Mouse (Mus musculus) kidney, postnatal 36 days (tissue): ENCODE measurements around the gene Utf1.

ENCODE experiments used
- DNase-seq, 2 experiments: peaks; one replicate each; pipeline ENCODE4 v3.0.0; 2021 to 2022; ENCODE audit warnings: mixed read lengths in 2 of 2

Gene Utf1

GRCm38 (mm10) chr7:139940476-139941209, 2.9 kb upstream of the Utf1 start:
- DNase-seq: no peak

- no peak for DNase-seq
Observed at GRCm38 (mm10) chr7:139944291-139945240, 977 bp downstream of the Utf1 start.

GRCm38 (mm10) chr7:139945516-139945915, 1.9 kb downstream of the Utf1 start:
- DNase-seq: no peak

- DNase-seq: no peak
Observed at GRCm38 (mm10) chr7:139946032-139946431, 2.4 kb downstream of the Utf1 start.

- DNase-seq: peak; percentile 23 to 53
Observed at GRCm38 (mm10) chr7:139949893-139950282, 6.3 kb downstream of the Utf1 start.

- DNase-seq: peak; percentile 30 to 70
Observed at GRCm38 (mm10) chr7:139950283-139950971, 6.8 kb downstream of the Utf1 start.

- peak; percentile 19 to 50 for DNase-seq
Observed at GRCm38 (mm10) chr7:139951079-139951478, 7.5 kb downstream of the Utf1 start.

GRCm38 (mm10) chr7:139951991-139952633, 8.5 kb downstream of the Utf1 start:
- DNase-seq: no peak

- DNase-seq: no peak
Observed at GRCm38 (mm10) chr7:139955505-139955904, 11.9 kb downstream of the Utf1 start.

- no peak for DNase-seq
Observed at GRCm38 (mm10) chr7:139956658-139957057, 13.1 kb downstream of the Utf1 start.

- peak in 1 of 2 experiments; percentile 19 for DNase-seq
Observed at GRCm38 (mm10) chr7:139957437-139957836, 13.8 kb downstream of the Utf1 start.

GRCm38 (mm10) chr7:139957958-139958357, 14.4 kb downstream of the Utf1 start:
- no peak for DNase-seq

GRCm38 (mm10) chr7:139961141-139961540, 17.6 kb downstream of the Utf1 start:
- DNase-seq: no peak

GRCm38 (mm10) chr7:139963814-139964213, 20.2 kb downstream of the Utf1 start:
- no peak for DNase-seq

GRCm38 (mm10) chr7:139967175-139967574, 23.6 kb downstream of the Utf1 start:
- DNase-seq: no peak

GRCm38 (mm10) chr7:139968428-139968827, 24.8 kb downstream of the Utf1 start:
- DNase-seq: no peak

- DNase-seq: peak; percentile 77 to 91
Observed at GRCm38 (mm10) chr7:139969348-139970130, 25.9 kb downstream of the Utf1 start.

- DNase-seq: no peak
Observed at GRCm38 (mm10) chr7:139970216-139970919, 26.8 kb downstream of the Utf1 start.

GRCm38 (mm10) chr7:139970979-139971378, 27.4 kb downstream of the Utf1 start:
- DNase-seq: no peak

GRCm38 (mm10) chr7:139971436-139971835, 27.8 kb downstream of the Utf1 start:
- no peak for DNase-seq

- DNase-seq: no peak
Observed at GRCm38 (mm10) chr7:139972923-139973331, 29.3 kb downstream of the Utf1 start.
